Mouse (Mus musculus): ENCODE measurements around the gene Fam72a.

Fam72a gene

GRCm38 (mm10) chr1:131528081-131528507 is 391 bp downstream of the Fam72a start:
- DNase-seq: peak; percentile 36

DNA sequence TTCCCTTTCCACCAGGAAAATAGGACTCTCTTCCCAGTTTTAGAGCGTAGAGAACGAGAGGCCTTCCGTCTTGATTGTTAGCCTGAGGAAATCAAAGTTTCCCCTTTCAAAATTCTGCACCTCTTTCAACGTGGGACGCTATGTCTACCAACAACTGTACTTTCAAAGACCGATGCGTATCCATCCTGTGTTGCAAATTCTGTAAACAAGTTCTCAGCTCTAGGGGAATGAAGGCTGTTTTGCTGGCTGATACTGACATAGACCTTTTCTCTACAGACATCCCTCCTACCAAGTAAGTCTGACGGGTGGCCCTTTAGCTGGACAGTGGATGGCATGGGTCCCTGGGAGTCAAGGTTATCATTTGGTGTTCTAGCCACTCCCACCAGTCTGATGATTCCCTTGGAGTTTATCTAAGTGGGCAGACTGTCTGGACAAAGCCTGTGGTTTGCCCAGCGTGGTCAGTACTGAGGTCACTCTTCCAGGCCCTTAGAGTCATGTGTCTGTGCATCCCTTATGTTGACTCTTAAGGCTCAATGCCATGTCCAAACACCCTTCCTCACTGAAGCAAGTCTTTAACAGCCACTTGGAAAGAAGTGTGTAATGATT is 961 bp downstream of the Fam72a start:
- no peak for DNase-seq

DNA sequence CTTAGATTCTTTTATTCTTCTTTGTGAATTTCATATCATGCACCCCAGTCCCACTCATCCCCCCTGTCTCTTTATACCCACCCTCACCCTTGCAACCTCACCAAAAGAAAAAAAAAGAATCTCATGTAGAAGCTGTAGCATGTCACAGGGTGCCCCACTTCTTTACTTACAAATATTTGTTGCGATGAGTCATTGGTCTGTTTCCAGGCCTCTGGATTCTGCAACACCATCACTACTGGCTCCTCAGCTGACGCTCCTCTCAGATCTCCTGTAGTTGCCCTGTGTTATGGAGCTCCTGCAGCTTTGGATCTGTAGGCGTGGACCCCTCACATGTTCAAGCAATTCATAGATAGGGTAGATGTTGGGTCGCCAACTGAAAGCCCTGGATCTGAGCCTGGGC is 12.1 kb downstream of the Fam72a start:
- DNase-seq: no peak

DNA sequence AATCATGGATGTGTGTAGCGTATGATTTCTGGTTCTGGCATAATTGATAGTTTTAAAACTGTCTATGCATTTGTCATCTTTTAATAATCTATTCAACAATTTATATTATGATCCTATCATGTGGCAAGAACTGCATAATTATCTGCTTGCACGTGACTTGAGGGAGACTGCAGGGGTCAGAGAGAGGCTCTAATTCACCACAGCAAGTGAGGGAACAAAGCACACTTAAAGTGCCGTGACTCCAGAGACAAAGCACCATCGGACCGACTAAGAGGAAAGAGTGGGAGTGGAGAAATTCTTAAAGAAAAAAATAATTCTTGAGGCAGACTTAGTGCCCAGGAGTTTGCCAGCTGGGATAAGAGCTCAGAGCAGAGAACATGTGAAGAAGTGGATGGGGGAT is 13.1 kb downstream of the Fam72a start:
- no peak for DNase-seq

GRCm38 (mm10) chr1:131541431-131541830 is 13.7 kb downstream of the Fam72a start:
- no peak for DNase-seq

DNA sequence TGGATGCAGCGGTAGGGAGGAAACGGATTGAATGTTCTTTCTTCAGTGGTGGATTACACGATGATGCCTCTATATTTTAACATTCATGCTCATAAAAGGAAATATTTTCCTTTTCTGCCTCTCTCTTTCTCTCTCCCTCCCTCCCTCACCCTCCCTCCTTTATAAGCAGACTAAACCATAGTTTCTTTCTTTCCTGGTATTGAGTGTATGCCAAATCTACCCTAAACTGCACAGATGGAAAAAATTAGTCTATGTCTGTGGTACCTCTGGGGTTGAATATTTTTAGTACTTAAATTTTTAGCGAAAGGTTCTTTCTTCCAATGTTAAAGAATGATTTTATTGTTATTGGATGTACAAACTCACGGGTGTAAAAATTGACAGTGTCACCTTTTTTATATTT is 14.2 kb downstream of the Fam72a start:
- DNase-seq: no peak

DNA sequence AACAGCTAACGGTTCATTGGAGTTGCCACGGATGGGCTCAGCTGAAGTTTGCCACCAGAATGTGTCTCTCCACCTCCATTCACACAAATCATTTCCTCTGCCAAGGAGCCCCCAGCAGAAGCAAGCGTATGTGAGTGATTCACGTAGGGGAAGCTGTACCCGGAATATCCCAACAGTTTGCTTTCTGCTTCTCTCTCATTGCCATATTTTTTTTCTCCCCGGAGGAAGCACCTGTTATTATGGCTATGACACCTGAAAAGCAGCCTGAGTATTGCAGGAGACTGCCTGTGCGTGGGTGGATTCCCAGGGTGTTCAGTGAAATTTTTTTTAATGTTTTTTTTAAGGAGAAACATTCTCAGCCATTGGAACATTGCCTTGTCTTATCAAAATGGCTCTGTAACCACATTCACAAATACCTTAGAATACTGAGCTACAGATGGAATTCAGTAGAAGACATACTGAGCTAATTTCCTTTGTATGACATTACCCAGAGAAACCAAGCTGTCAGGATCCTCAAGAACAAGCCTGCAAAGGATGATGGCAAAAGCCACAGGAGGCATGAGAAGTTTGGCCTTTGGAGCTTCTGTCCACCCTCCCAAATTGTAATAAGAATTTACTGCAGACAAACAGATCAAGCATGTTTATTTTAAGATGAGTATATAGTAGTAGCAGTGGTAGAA is 16.3 kb downstream of the Fam72a start:
- peak; percentile 76 for DNase-seq

GRCm38 (mm10) chr1:131546798-131547690 is 19.3 kb downstream of the Fam72a start:
- no peak for DNase-seq

- DNase-seq: peak; percentile 66
Measured at GRCm38 (mm10) chr1:131548494-131549365, 21.0 kb downstream of the Fam72a start.

GRCm38 (mm10) chr1:131551956-131552355 is 24.3 kb downstream of the Fam72a start:
- DNase-seq: no peak

- DNase-seq: no peak
Measured at GRCm38 (mm10) chr1:131553428-131553827, 25.7 kb downstream of the Fam72a start.

DNA sequence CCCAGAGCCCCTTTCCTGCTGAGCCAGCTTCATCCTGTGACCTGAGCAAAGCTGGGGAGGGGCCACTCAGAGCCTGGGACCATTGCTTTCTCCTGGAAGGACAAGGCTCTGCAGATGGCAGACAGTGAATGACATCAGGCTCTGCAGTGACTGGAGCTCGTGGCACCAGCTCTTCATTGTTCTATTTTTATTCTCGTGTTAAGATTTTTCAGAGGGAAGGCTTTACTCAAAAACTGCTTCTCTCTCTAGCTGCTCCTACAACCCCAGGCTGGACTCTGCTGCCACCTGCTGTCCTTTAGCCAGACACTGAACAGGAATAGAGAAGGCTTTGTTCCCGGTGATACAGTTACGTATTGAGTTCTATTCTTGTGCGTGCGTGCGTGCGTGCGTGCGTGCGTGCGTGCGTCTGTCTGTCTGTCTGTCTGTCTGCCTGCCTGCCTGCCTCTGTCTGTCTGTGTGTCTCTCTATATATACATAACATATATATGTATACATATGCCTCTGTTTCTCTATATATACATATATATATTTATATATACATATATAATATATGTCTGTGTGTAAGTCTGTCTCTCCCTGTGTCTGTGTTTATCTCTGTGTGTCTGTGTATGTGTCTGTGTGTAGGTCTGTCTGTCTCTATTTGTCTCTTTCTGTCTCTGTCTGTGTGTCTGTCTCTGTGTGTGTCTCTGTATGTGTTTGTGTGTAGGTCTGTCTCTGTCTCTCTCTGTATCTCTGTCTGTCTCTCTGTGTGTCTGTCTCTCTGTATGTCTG is 27.5 kb downstream of the Fam72a start:
- DNase-seq: peak; percentile 86

DNA sequence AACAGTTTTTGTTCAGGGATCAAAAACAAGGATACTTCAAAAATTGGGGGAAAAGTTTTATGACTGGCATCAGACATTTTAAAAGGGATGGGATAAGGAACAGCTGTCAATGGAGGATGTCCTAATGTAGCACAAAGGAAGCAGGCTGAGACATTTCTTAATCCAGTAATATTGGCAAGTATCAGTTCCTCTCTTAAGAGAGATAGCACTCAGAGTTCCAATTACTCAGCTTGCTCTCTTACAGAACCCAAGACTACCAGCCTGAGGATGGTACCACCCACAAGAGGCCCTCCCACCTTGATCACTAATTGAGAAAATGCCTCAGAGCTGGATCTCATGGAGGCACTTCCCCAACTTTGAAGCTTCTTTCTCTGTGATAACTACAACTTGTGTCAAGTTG is 32.8 kb downstream of the Fam72a start:
- no peak for DNase-seq

GRCm38 (mm10) chr1:131562081-131562480 is 34.4 kb downstream of the Fam72a start:
- DNase-seq: no peak

- peak; percentile 12 for DNase-seq
Measured at GRCm38 (mm10) chr1:131566056-131566455, 38.4 kb downstream of the Fam72a start.

DNA sequence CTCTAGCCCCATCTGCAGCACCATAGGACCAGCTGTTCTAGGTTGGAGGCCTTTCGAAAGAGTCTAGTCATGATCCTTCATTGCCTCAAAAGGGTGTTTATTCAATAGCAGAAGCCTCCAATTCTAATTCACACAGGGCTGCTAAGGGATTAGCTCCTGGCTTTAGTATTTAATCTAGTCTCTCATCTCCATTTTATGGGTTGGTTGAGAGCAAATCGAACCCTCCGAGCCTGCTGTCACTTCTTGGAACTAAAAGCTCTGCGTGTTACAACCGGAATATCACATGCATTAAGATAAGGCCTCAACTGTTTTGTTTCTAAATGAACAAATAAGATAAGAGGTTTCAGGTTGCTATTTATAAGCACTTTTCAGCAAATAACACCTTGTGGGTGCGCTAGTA is 42.0 kb downstream of the Fam72a start:
- DNase-seq: no peak

GRCm38 (mm10) chr1:131570391-131570790 is 42.7 kb downstream of the Fam72a start:
- no peak for DNase-seq

- DNase-seq: no peak
Measured at GRCm38 (mm10) chr1:131573721-131574120, 46.0 kb downstream of the Fam72a start.

GRCm38 (mm10) chr1:131578943-131579680 is 51.4 kb downstream of the Fam72a start:
- peak; percentile 46 for DNase-seq

DNA sequence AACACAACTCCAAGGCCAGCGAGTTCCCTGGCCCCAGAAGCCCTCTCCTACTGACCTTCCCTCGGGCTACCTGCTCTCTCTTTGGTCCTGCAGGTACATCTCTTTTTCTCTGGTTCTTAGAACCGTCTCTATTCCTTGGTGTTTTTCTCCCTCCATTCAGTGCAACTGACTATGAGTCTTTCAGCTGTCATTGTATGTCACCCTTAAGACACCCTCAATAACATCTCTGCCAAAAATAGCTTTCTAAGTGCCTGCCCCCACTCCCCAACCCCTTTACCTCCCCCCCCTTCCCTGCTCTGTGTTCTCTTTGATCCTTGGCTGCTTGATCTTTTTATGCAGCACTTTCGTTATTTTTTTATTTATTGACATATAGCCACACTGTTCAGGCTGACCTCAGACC is 52.7 kb downstream of the Fam72a start:
- no peak for DNase-seq

DNA sequence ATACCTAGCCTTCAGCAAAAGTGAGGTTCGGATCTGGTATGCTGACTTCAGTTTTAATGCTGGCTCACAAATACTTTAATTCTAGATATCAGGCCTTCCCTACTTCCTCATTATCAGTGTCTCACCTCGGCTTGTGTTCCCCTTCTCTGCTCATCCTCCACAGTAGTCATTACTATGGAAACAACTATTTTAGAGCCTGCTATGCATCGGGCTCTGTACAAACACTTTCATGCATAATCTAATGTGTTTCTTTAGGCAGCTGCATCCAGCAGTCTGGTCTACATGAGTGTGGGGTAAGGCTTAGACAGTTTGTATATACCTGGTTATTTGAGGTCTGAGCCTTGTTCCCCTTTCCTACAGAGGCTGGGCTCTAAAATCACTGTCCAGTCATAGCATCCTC is 55.9 kb downstream of the Fam72a start:
- DNase-seq: no peak

All from layer of hippocampus, adult 9-11 months (tissue).